Mouse (Mus musculus) hindbrain, embryonic 11.5 days (tissue): Measurements from ENCODE around the gene Ugt3a2. TPM values are rescaled to one million over a fixed set of nuclear protein-coding genes. Genes with fewer than 3 reads are reported as not detected.

Experiments used
- ATAC-seq: fragments of 200-750 bp; cut with Nextera tagmentation; 2 replicates; pipeline ENCODE4 v1.8.0; 2017; ENCODE audit warnings: mild to moderate bottlenecking, moderate TSS enrichment, moderate library complexity; ENCODE audit not compliant: low FRiP score
- DNase-seq: peaks from one replicate; pipeline ENCODE4 v3.0.0-alpha.2; 2015; ENCODE audit warnings: low spot score
- H3K27ac ChIP-seq: fragments of 300-500 bp; sonication (generic); 2 replicates; pipeline ENCODE4 v1.5.1; 2014; ENCODE audit warnings: mild to moderate bottlenecking, low read depth, low read length
- H3K27me3 ChIP-seq: fragments of 300-500 bp; sonication (generic); 2 replicates; pipeline ENCODE4 v1.6.1; 2014; ENCODE audit warnings: mild to moderate bottlenecking, low read length, moderate library complexity, mixed read lengths; ENCODE audit not compliant: control insufficient read depth, insufficient read depth
- H3K36me3 ChIP-seq: fragments of 300-500 bp; sonication (generic); 2 replicates; pipeline ENCODE4 v1.6.1; 2014; ENCODE audit warnings: mild to moderate bottlenecking, low read length, moderate library complexity, mixed read lengths; ENCODE audit not compliant: control insufficient read depth, insufficient read depth
- H3K4me1 ChIP-seq: fragments of 300-500 bp; sonication (generic); replicated peaks from 2 replicates; pipeline ENCODE4 v1.6.1; 2014; ENCODE audit warnings: low read length, mixed read lengths; ENCODE audit not compliant: control insufficient read depth, insufficient read depth
- H3K4me2 ChIP-seq: fragments of 300-500 bp; sonication (generic); replicated peaks from 2 replicates; pipeline ENCODE4 v1.6.1; 2014; ENCODE audit warnings: mild to moderate bottlenecking, low read depth, low read length
- H3K4me3 ChIP-seq: fragments of 300-500 bp; sonication (generic); 2 replicates; pipeline ENCODE4 v1.5.1; 2014; ENCODE audit warnings: low read depth, low read length
- H3K9ac ChIP-seq: fragments of 300-500 bp; sonication (generic); 2 replicates; pipeline ENCODE4 v1.6.1; 2014; ENCODE audit warnings: low read depth, low read length
- H3K9me3 ChIP-seq: fragments of 300-500 bp; sonication (generic); 2 replicates; pipeline ENCODE4 v1.6.1; 2016; ENCODE audit warnings: low read length; ENCODE audit not compliant: control insufficient read depth
- WGBS: fragments of 180-500 bp; shearing (Covaris S2); extraction: QIAGEN DNeasy Blood & Tissue Kit; methylation state at CpG from one replicate; pipeline ENCODE4 v1.1.7; 2014; 5-methylcytosine and 5-hydroxymethylcytosine counted together
- polyA plus RNA-seq: library from polyadenylated mRNA; unstranded; fragments of >200 nt; fragmentation: Nextera tagmentation; extraction: Ambion mirVana; gene quantifications from 2 replicates; pipeline ENCODE4 v1.2.1, GENCODE M21; 2014

Ugt3a2 gene
- polyA plus RNA-seq, 1 experiment from 2014 or later: not detected

DNA sequence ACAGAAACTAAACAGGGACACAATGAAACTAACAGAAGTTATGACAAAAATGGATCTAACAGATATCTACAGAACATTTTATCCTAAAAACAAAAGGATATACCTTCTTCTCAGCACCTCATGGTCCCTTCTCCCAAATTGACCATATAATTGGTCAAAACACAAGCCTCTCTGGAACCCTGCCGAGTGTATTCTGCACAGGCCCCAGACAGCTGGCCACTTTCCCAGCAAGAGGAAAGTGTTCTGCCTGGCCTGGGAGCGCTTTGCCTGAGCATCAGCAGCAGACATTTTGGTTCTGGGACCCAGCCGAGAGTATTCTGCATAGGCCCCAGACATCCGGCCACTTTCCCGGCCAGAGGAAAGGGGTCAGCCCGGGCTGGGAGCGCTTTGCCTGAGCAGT is 40.9 kb downstream of the Ugt3a2 start:
- Histone ChIP-seq H3K27ac (no peak overlapping the region), H3K9me3 (no peaks in the 10 kb centered on the region), H3K36me3 (no peaks in the 10 kb centered on the region), H3K4me2 (no peak overlapping the region), H3K4me3 (no peak overlapping the region), H3K9ac (no peak overlapping the region), H3K27me3 (no peaks in the 10 kb centered on the region), H3K4me1 (no peaks in the 10 kb centered on the region)
- no peak for ATAC-seq
- no peak for DNase-seq
- WGBS: 86% methylated on average over 7 of the region's 7 CpGs

GRCm38 (mm10) chr15:9409475-9409874 is 74.1 kb downstream of the Ugt3a2 start:
- 91% methylated on average over 3 of the region's 3 CpGs for WGBS

More at GRCm38 (mm10) chr15:9409475-9409874, 74.1 kb downstream of the Ugt3a2 start:
- no peaks in the 10 kb centered on the region for H3K27me3 ChIP-seq
- no peak overlapping the region for H3K4me2 ChIP-seq
- H3K27ac ChIP-seq: no peak overlapping the region
- H3K9me3 ChIP-seq: no peaks in the 10 kb centered on the region
- no peaks in the 10 kb centered on the region for H3K36me3 ChIP-seq
- no peaks in the 10 kb centered on the region for H3K4me1 ChIP-seq
- DNase-seq (no peak), ATAC-seq (no peak)
- no peak overlapping the region for H3K4me3 ChIP-seq
- no peak overlapping the region for H3K9ac ChIP-seq

Other genes with a start within 250 kb of the Ugt3a2 start
- gene Lmbrd2, start 195.0 kb upstream of the Ugt3a2 start, polyA plus RNA-seq: 4.6 and 8.7 TPM in 2 replicates
- gene Skp2, start 180.1 kb upstream of the Ugt3a2 start, polyA plus RNA-seq: 95.9 and 105 TPM in 2 replicates
- not detected in 2 replicates for gene Ugt3a1, start 58.7 kb upstream of the Ugt3a2 start, polyA plus RNA-seq
- 3.1 TPM in 2 replicates for gene Capsl, start 100.5 kb downstream of the Ugt3a2 start, polyA plus RNA-seq
- 0.04 and 0.31 TPM in 2 replicates for gene Il7r, start 194.6 kb downstream of the Ugt3a2 start, polyA plus RNA-seq